Mouse (Mus musculus) WW6 (cell line): ENCODE measurements at regions not wholly inside any gene's neighbourhood (a gene's known extent, or its start where the extent isn't known, plus 50 kb on each side); places are given as distances from the start of the nearest gene placed in this dataset.

Experiments used
- DNase-seq: peaks from one replicate; pipeline ENCODE4 v3.0.0-alpha.2; 2013; ENCODE audit warnings: low read depth, low spot score

- DNase-seq = no peak
Measured at GRCm38 (mm10) chr1:77043749-77044564, 470.9 kb downstream of the Epha4 start.

GRCm38 (mm10) chr1:77048720-77049406 is 466.0 kb downstream of the Epha4 start:
- no peak for DNase-seq

- DNase-seq = no peak
Measured at GRCm38 (mm10) chr1:77051239-77051638, 463.6 kb downstream of the Epha4 start.

- no peak for DNase-seq
Measured at GRCm38 (mm10) chr1:77053837-77054540, 460.9 kb downstream of the Epha4 start.

GRCm38 (mm10) chr1:77062468-77062867 is 452.4 kb downstream of the Epha4 start:
- DNase-seq = no peak

GRCm38 (mm10) chr1:77073071-77073470 is 441.8 kb downstream of the Epha4 start:
- no peak for DNase-seq

- DNase-seq = no peak
Measured at GRCm38 (mm10) chr1:77074926-77075885, 439.7 kb downstream of the Epha4 start.

- no peak for DNase-seq
Measured at GRCm38 (mm10) chr1:77080767-77081166, 434.1 kb downstream of the Epha4 start.

GRCm38 (mm10) chr1:77081660-77082059 is 433.2 kb downstream of the Epha4 start:
- peak; percentile 9 for DNase-seq

GRCm38 (mm10) chr1:77082410-77082809 is 432.5 kb downstream of the Epha4 start:
- DNase-seq = no peak

- no peak for DNase-seq
Measured at GRCm38 (mm10) chr1:77093551-77093950, 421.3 kb downstream of the Epha4 start.

GRCm38 (mm10) chr1:77101726-77102272 is 413.1 kb downstream of the Epha4 start:
- no peak for DNase-seq

GRCm38 (mm10) chr1:77102421-77103133 is 412.3 kb downstream of the Epha4 start:
- DNase-seq = no peak

- no peak for DNase-seq
Measured at GRCm38 (mm10) chr1:77109861-77110785, 404.8 kb downstream of the Epha4 start.

- no peak for DNase-seq
Measured at GRCm38 (mm10) chr1:77128411-77128810, 386.5 kb downstream of the Epha4 start.

GRCm38 (mm10) chr1:77137663-77138062 is 377.2 kb downstream of the Epha4 start:
- no peak for DNase-seq

- DNase-seq = no peak
Measured at GRCm38 (mm10) chr1:77140906-77141305, 374.0 kb downstream of the Epha4 start.

- DNase-seq = no peak
Measured at GRCm38 (mm10) chr1:77148052-77148451, 366.8 kb downstream of the Epha4 start.

GRCm38 (mm10) chr1:77168316-77168715 is 346.6 kb downstream of the Epha4 start:
- DNase-seq = no peak
